Mouse (Mus musculus): ENCODE measurements at regions not wholly inside any gene's neighbourhood (a gene's known extent, or its start where the extent isn't known, plus 50 kb on each side); places are given as distances from the start of the nearest gene placed in this dataset.
A peak's percentile ranks its signal among the peaks of the same experiment; 100 is the strongest.

- no peaks in the 10 kb centered on the region for H3K4me1 ChIP-seq (ENCODE audit: insufficient read depth)
- no peak overlapping the region for H3K4me3 ChIP-seq (ENCODE audit: low read depth, low read length)
- no peaks in the 10 kb centered on the region for H3K9me3 ChIP-seq (ENCODE audit: low read length)
- TF ChIP-seq CTCF (IDR thresholded peaks at IDR 0.05; ENCODE audit: low read depth), result no peak
- no peak for TF ChIP-seq EP300 (IDR thresholded peaks at IDR 0.05; ENCODE audit: low read depth)
- no peak for DNase-seq
- no peak overlapping the region for H3K9ac ChIP-seq (replicated peaks)
- H3K36me3 ChIP-seq (replicated peaks; ENCODE audit: insufficient read depth, low read length), result no peaks in the 10 kb centered on the region
- H3K27ac ChIP-seq (ENCODE audit: low read depth), result no peak overlapping the region
- ATAC-seq, result no peak
- H3K4me2 ChIP-seq (ENCODE audit: low read depth, low read length), result no peak overlapping the region
- WGBS (ENCODE audit: insufficient replicate concordance), result 52% methylated on average over 1 of the region's 1 CpGs
- H3K27me3 ChIP-seq (ENCODE audit: insufficient read depth, low read length), result no peaks in the 10 kb centered on the region
Observed at GRCm38 (mm10) chr5:43061797-43062391, 171.1 kb upstream of the Cpeb2 start.

DNA sequence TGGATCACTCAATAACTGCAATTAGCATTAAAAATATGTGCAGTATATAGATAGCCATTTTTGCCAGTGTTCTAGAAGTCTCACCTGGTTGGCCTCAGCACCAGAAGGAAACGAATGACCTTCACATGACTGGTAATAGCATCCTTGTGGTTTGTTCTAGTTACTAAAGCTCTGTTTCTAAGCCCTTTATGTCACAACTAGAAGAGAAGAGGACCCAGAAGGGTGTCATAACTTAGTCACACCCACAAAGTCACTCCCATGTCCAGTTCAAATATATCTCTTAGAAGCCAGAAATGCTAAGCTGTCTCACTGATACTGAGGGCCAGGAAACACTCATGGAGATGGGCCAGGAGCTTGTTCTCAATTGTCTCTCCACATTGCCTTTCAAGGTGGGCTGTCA lies 170.5 kb upstream of the Cpeb2 start:
- no peak for DNase-seq
- Histone ChIP-seq H3K9me3 (ENCODE audit: low read length) (no peaks in the 10 kb centered on the region), H3K27ac (ENCODE audit: low read depth) (no peak overlapping the region), H3K4me3 (ENCODE audit: low read depth, low read length) (no peak overlapping the region), H3K4me1 (ENCODE audit: insufficient read depth) (no peaks in the 10 kb centered on the region), H3K27me3 (ENCODE audit: insufficient read depth, low read length) (no peaks in the 10 kb centered on the region), H3K4me2 (ENCODE audit: low read depth, low read length) (no peak overlapping the region), H3K9ac (replicated peaks) (no peak overlapping the region), H3K36me3 (replicated peaks; ENCODE audit: insufficient read depth, low read length) (no peaks in the 10 kb centered on the region)
- ATAC-seq, result no peak
- no peak for TF ChIP-seq EP300 (IDR thresholded peaks at IDR 0.05; ENCODE audit: low read depth)
- TF ChIP-seq CTCF (IDR thresholded peaks at IDR 0.05; ENCODE audit: low read depth), result no peak
- WGBS (ENCODE audit: insufficient replicate concordance), result 59% methylated on average over 1 of the region's 1 CpGs

DNA sequence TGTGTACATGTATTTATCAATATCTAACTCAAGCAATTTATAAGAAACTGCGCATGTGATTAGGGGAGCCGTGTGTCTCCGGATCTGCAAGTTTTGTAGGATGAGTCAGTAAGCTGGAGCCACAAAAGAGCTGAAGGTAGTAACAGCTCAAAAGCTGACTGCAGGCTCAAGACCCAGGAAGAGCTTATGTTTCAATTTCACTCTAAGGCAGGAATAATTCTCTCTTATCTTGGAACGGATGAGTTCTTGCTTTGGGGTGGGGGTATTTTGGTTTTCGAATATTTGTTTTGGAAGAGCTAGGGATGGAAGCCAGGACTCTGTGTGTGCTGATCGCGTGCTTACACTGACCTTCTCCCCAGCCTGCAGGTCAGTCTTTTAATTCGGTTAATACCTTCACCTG lies 169.6 kb upstream of the Cpeb2 start:
- DNase-seq (no peak), ATAC-seq (no peak)
- H3K9ac ChIP-seq (replicated peaks), result no peak overlapping the region
- no peak overlapping the region for H3K4me2 ChIP-seq (ENCODE audit: low read depth, low read length)
- no peak overlapping the region for H3K4me3 ChIP-seq (ENCODE audit: low read depth, low read length)
- 80% methylated on average over 8 of the region's 8 CpGs for WGBS (ENCODE audit: insufficient replicate concordance)
- H3K9me3 ChIP-seq (ENCODE audit: low read length), result no peaks in the 10 kb centered on the region
- TF ChIP-seq EP300 (IDR thresholded peaks at IDR 0.05; ENCODE audit: low read depth) (no peak), CTCF (IDR thresholded peaks at IDR 0.05; ENCODE audit: low read depth) (no peak)
- H3K36me3 ChIP-seq (replicated peaks; ENCODE audit: insufficient read depth, low read length), result no peaks in the 10 kb centered on the region
- H3K27me3 ChIP-seq (ENCODE audit: insufficient read depth, low read length), result no peaks in the 10 kb centered on the region
- H3K27ac ChIP-seq (ENCODE audit: low read depth), result no peak overlapping the region
- no peaks in the 10 kb centered on the region for H3K4me1 ChIP-seq (ENCODE audit: insufficient read depth)

GRCm38 (mm10) chr5:43071541-43071940 lies 161.4 kb upstream of the Cpeb2 start:
- Histone ChIP-seq H3K27ac (ENCODE audit: low read depth) (no peak overlapping the region), H3K9ac (replicated peaks) (no peak overlapping the region), H3K36me3 (replicated peaks; ENCODE audit: insufficient read depth, low read length) (no peaks in the 10 kb centered on the region), H3K4me2 (ENCODE audit: low read depth, low read length) (no peak overlapping the region), H3K4me3 (ENCODE audit: low read depth, low read length) (no peak overlapping the region), H3K9me3 (ENCODE audit: low read length) (no peaks in the 10 kb centered on the region), H3K27me3 (ENCODE audit: insufficient read depth, low read length) (no peaks in the 10 kb centered on the region), H3K4me1 (ENCODE audit: insufficient read depth) (0 out of 2 replicates have a peak, but pooled peaks cover 3% of the 10 kb centered on the region)
- ATAC-seq (no peak), DNase-seq (no peak)
- TF ChIP-seq EP300 (IDR thresholded peaks at IDR 0.05; ENCODE audit: low read depth) (no peak), CTCF (IDR thresholded peaks at IDR 0.05; ENCODE audit: low read depth) (no peak)
- 87% methylated on average over 3 of the region's 3 CpGs for WGBS (ENCODE audit: insufficient replicate concordance)

DNA sequence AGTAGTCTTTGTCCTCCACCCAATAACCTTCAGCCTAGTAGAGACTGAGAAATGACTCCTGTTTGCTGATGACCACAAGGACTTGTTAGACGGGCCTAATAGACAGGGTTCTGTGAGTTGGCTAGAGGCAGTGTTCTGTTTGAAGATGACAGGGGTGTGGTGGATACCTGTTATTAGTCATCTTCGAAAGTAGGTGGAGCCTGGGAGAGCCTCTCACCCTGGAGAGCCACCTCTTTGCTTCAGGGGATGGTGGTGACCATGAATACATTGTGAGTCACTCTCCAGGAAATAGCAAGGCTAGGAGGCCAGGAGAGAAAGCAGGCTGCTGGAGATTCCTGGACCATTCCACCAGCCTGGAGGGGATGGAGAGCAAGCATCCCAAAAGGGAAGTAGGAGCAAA lies 160.6 kb upstream of the Cpeb2 start:
- TF ChIP-seq CTCF (IDR thresholded peaks at IDR 0.05; ENCODE audit: low read depth), result no peak
- TF ChIP-seq EP300 (IDR thresholded peaks at IDR 0.05; ENCODE audit: low read depth), result no peak
- DNase-seq, result no peak
- ATAC-seq, result no peak
- Histone ChIP-seq H3K27me3 (ENCODE audit: insufficient read depth, low read length) (no peaks in the 10 kb centered on the region), H3K9ac (replicated peaks) (no peak overlapping the region), H3K4me2 (ENCODE audit: low read depth, low read length) (no peak overlapping the region), H3K4me3 (ENCODE audit: low read depth, low read length) (no peak overlapping the region), H3K9me3 (ENCODE audit: low read length) (no peaks in the 10 kb centered on the region), H3K27ac (ENCODE audit: low read depth) (no peak overlapping the region), H3K36me3 (replicated peaks; ENCODE audit: insufficient read depth, low read length) (no peaks in the 10 kb centered on the region), H3K4me1 (ENCODE audit: insufficient read depth) (0 out of 2 replicates have a peak, but pooled peaks cover 3% of the 10 kb centered on the region)
- 75% methylated on average over 2 of the region's 2 CpGs for WGBS (ENCODE audit: insufficient replicate concordance)

DNA sequence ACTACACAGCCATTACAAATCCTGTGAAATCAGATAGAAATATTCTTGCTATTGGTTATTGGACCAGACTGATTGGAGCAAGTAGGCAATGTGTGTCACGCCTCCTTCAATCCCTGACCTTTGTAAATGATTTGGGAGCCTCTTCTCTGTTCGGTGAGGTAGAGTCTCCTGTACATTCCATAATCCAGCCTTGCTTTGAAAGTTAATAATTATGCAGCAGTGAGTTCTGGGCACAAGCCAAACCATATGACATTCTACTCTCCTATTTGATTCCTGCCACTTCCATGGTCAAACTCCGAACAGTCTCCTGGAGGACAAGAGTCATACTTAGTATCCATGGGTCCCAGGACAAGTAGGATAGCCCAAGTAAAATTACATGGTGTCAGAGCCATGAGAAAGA lies 158.4 kb upstream of the Cpeb2 start:
- Histone ChIP-seq H3K27ac (ENCODE audit: low read depth) (no peak overlapping the region), H3K4me2 (ENCODE audit: low read depth, low read length) (no peak overlapping the region), H3K27me3 (ENCODE audit: insufficient read depth, low read length) (no peaks in the 10 kb centered on the region), H3K4me3 (ENCODE audit: low read depth, low read length) (no peak overlapping the region), H3K36me3 (replicated peaks; ENCODE audit: insufficient read depth, low read length) (no peaks in the 10 kb centered on the region), H3K9me3 (ENCODE audit: low read length) (no peaks in the 10 kb centered on the region), H3K4me1 (ENCODE audit: insufficient read depth) (0 out of 2 replicates have a peak, but pooled peaks cover 3% of the 10 kb centered on the region), H3K9ac (replicated peaks) (no peak overlapping the region)
- ATAC-seq (peak; percentile 62), DNase-seq (no peak)
- 53% methylated on average over 3 of the region's 3 CpGs for WGBS (ENCODE audit: insufficient replicate concordance)
- no peak for TF ChIP-seq CTCF (IDR thresholded peaks at IDR 0.05; ENCODE audit: low read depth)
- no peak for TF ChIP-seq EP300 (IDR thresholded peaks at IDR 0.05; ENCODE audit: low read depth)

DNA sequence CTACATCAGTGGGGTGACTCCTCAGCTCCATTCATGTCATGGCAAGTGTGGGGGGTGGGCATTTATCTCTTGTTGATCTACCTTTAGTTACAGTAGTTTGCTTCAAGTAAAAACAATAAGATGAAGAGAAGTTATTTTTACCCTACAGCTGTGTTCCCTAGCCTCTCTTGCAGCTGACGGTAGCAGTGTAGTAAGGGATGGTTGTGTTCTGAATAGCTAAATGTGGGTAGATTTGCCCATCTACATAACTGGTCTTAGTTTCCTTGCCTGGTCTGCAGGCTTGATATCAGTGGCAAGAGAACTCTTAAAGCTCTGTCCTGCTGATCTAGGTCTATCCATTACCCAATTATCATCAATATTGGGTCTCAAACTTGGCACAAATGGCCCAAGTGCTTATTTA lies 152.7 kb upstream of the Cpeb2 start:
- Histone ChIP-seq H3K4me1 (ENCODE audit: insufficient read depth) (no peaks in the 10 kb centered on the region), H3K4me2 (ENCODE audit: low read depth, low read length) (no peak overlapping the region), H3K36me3 (replicated peaks; ENCODE audit: insufficient read depth, low read length) (no peaks in the 10 kb centered on the region), H3K27ac (ENCODE audit: low read depth) (no peak overlapping the region), H3K9me3 (ENCODE audit: low read length) (no peaks in the 10 kb centered on the region), H3K4me3 (ENCODE audit: low read depth, low read length) (no peak overlapping the region), H3K9ac (replicated peaks) (no peak overlapping the region), H3K27me3 (ENCODE audit: insufficient read depth, low read length) (no peaks in the 10 kb centered on the region)
- WGBS (ENCODE audit: insufficient replicate concordance), result 78% methylated on average over 1 of the region's 1 CpGs
- ATAC-seq, result no peak
- TF ChIP-seq EP300 (IDR thresholded peaks at IDR 0.05; ENCODE audit: low read depth), result no peak
- TF ChIP-seq CTCF (IDR thresholded peaks at IDR 0.05; ENCODE audit: low read depth), result no peak
- no peak for DNase-seq
